Mouse (Mus musculus): ENCODE results near the gene Clcn2.

Gene Clcn2

DNA sequence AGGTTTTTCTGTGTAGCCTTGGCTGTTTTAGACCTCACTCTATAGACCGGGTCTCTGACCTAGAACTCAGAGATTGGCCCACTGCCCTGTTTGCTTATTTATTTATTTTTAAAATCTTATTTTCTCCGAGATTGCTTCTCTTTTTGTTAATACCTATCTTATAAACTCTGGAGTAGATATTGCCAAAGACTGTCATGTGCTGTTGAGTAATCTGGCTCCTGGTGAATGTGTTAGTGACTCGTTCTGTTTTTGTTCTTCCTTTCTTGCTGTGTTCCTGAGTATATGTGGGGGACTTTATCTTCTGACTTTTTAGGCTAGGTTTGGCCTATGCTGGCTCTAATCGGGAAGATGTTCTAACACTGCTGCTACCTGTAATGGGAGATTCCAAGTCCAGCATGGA lies 59.9 kb downstream of the Clcn2 start:
- DNase-seq (ENCODE audit: low spot score), result no peak

GRCm38 (mm10) chr16:20653315-20653714 lies 64.2 kb downstream of the Clcn2 start:
- no peak for DNase-seq (ENCODE audit: low spot score)

All from testis, postnatal 14 days (tissue).